Comparison of ENCODE assay signal across 13 mouse cellular contexts in the genomic region with DNA sequence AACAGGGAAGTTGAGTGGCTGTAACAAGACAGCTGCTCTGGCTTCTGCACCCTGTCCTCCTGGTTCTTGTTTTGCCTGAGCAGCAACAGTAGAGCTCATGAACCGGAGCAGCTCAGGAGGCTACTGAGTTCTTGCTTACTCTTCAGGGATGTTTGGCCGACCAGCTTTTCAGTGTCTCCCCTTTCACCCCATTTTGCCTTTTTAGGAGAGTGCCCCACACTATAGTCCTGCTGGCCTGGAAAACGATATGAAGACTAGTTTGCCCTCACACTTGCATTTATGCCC. TPM values are rescaled to one million over a fixed set of nuclear protein-coding genes. Genes with fewer than 3 reads are reported as not detected.
A peak's percentile ranks its signal among the peaks of the same experiment; 100 is the strongest.
DNase-seq lines count a peak whose midpoint lies in the region; ATAC-seq lines count a peak whose summit lies in the region.
"Had no signal": no experiment of that assay in that cellular context is flagged by ENCODE, and none has a peak within 500 bp of the region (broad histone marks: within the 10 kb centered on the region; RNA-seq: fewer than 3 reads in every experiment).

No protein-coding gene starts in this region.

- no peak overlapping the region for H3K4me3 ChIP-seq in liver, embryonic 16.5 days (ENCODE audit: low read depth, low read length)
- no peak overlapping the region for H3K4me3 ChIP-seq in stomach, embryonic 16.5 days (replicated peaks; ENCODE audit: low read length)
- H3K4me3 ChIP-seq: heart, embryonic 10.5 days; hindbrain, embryonic 12.5 days; limb, embryonic 12.5 days had no signal

- intact Hi-C loops in heart, postnatal 14 days (cut with DNase I) = loop anchor here (5.0 kb wide), 1 partner anchor 41 kb away; no protein-coding TSS in a partner anchor

- 0 out of 2 replicates have a peak, but pooled peaks have one; percentile 23 for ATAC-seq in liver, embryonic 16.5 days (ENCODE audit: low read depth)
- no peak for ATAC-seq in stomach, embryonic 16.5 days (ENCODE audit: insufficient read depth, low FRiP score)

- DNase-seq in heart, adult 11 months = peak; percentile 91
- no peak for DNase-seq in heart, postnatal 14 days
- no peak for DNase-seq in liver
- DNase-seq in kidney, postnatal 14 days = peak; percentile 28
- DNase-seq in adrenal gland, adult 18-20 months (ENCODE audit: low spot score in 2 of 2) = no peak
- no peak for DNase-seq in adrenal gland, postnatal 14 days
- DNase-seq: thymus, adult 2 months had no signal

- H3K36me3 ChIP-seq in liver, embryonic 16.5 days (ENCODE audit: control insufficient read depth, insufficient read depth) = no peaks in the 10 kb centered on the region
- no peaks in the 10 kb centered on the region for H3K36me3 ChIP-seq in stomach, embryonic 16.5 days (ENCODE audit: control insufficient read depth, insufficient read depth, low read length)
- H3K36me3 ChIP-seq: heart, embryonic 10.5 days; hindbrain, embryonic 12.5 days had no signal

- H3K27ac ChIP-seq in liver, embryonic 16.5 days (ENCODE audit: low read length) = peak overlapping the region; percentile 71
- H3K27ac ChIP-seq in stomach, embryonic 16.5 days (ENCODE audit: low read length) = peak overlapping the region; percentile 69
- H3K27ac ChIP-seq: heart, embryonic 10.5 days; hindbrain, embryonic 12.5 days had no signal

- 50% methylated on average over 3 of the region's 3 CpGs for WGBS in liver, embryonic 16.5 days (ENCODE audit: insufficient replicate concordance)
- WGBS in stomach, embryonic 16.5 days = 49% methylated on average over 3 of the region's 3 CpGs

- H3K9me3 ChIP-seq in liver, embryonic 16.5 days (replicated peaks; ENCODE audit: control insufficient read depth, low read length) = no peaks in the 10 kb centered on the region
- no peaks in the 10 kb centered on the region for H3K9me3 ChIP-seq in stomach, embryonic 16.5 days (replicated peaks; ENCODE audit: control insufficient read depth, low read length)
- H3K9me3 ChIP-seq: G1E; heart, embryonic 10.5 days; hindbrain, embryonic 12.5 days; limb, embryonic 12.5 days had no signal

- H3K4me1 ChIP-seq in liver, embryonic 16.5 days (ENCODE audit: control insufficient read depth, low read depth, low read length) = peaks cover 26% of the 10 kb centered on the region
- peaks cover 20% of the 10 kb centered on the region for H3K4me1 ChIP-seq in stomach, embryonic 16.5 days (ENCODE audit: control insufficient read depth, insufficient read depth, low read length)

- H3K4me2 ChIP-seq in liver, embryonic 16.5 days (ENCODE audit: low read depth, low read length) = no peak overlapping the region
- 0 out of 2 replicates have a peak overlapping the region, but pooled peaks have one; percentile 6 for H3K4me2 ChIP-seq in stomach, embryonic 16.5 days (ENCODE audit: low read depth, low read length)
- H3K4me2 ChIP-seq: hindbrain, embryonic 12.5 days; limb, embryonic 12.5 days had no signal

- no peak overlapping the region for H3K9ac ChIP-seq in liver, embryonic 16.5 days (ENCODE audit: low read depth, low read length)
- no peak overlapping the region for H3K9ac ChIP-seq in stomach, embryonic 16.5 days (ENCODE audit: low read length)
- H3K9ac ChIP-seq: hindbrain, embryonic 12.5 days; limb, embryonic 12.5 days had no signal

- no peaks in the 10 kb centered on the region for H3K27me3 ChIP-seq in liver, embryonic 16.5 days (ENCODE audit: control insufficient read depth, insufficient read depth, low read depth, low read length)
- no peaks in the 10 kb centered on the region for H3K27me3 ChIP-seq in stomach, embryonic 16.5 days (ENCODE audit: control insufficient read depth, insufficient read depth, low read length)
- H3K27me3 ChIP-seq: hindbrain, embryonic 12.5 days; limb, embryonic 12.5 days had no signal

RNA-seq across cellular contexts. Expression of gene Tbl1xr1, which starts 14.8 kb away (rescaled TPM):
- 10 to 100 TPM; 66.3 to 70.0 TPM for total RNA-seq in heart, postnatal 14 days (2021)
- 5.6 and 6.9 TPM in 2 replicates for polyA plus RNA-seq in liver, embryonic 16.5 days (2015; fragmentation: Nextera tagmentation; extraction: Ambion mirVana)
- 18.5 and 23.5 TPM in 2 replicates for polyA plus RNA-seq in stomach, embryonic 16.5 days (2015; fragmentation: Nextera tagmentation; extraction: Ambion mirVana)
- total RNA-seq in adrenal gland, adult 18-20 months (2021) = 10 to 100 TPM; 36.1 to 66.0 TPM
- total RNA-seq in adrenal gland, postnatal 14 days (2021) = 60.3 and 88.3 TPM in 2 replicates

Comparison
In these comparisons a context has a peak if more than half of its experiments do, and no peak if none do; other contexts are left out.
1. DNase-seq: peak in heart, adult 11 months (single experiment) and kidney, postnatal 14 days (single experiment); none in heart, postnatal 14 days (0 of 2), liver (single experiment), adrenal gland, adult 18-20 months (0 of 2) and adrenal gland, postnatal 14 days (single experiment).